In the genomic region with DNA sequence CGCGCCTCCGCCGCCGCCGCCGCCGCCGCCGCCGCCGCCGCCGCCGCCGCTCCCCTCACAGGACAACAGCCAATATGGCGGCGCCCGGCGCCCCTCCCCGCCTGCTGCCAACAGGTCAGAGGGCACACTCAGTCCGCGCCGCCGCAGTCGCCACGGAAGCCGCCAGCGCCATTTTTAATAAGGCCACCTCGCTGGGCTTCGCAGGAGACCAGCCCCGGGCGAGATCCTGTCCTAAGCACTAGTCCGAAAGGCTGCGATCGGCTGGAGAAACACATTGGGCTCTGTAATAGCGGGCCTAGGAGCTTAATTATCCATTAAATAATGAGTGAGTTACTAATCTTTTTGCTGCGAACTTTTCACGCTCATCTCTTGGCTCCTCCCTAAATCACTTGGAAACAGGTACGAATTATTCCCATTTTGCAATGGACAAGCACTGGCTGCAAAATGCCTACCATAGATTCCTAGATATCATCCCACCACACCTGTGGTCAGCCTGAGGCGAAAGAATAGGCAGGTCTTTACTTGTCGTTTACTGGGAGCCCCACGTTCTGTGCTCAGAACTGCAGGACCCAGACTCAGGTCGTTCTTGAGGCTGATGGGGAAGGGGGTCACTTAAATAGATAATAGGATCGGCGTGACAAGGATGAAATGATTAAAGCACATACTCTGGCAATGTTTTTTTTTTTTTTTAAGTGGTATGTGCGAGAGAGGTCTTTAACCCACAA, we compare ENCODE assay signal across 8 mouse cellular contexts. TPM values are rescaled to one million over a fixed set of nuclear protein-coding genes. Genes with fewer than 3 reads are reported as not detected.
A peak's percentile ranks its signal among the peaks of the same experiment; 100 is the strongest.
DNase-seq lines count a peak whose midpoint lies in the region; ATAC-seq and TF ChIP-seq lines count a peak whose summit lies in the region.

A gene (minus strand): TSS at position 94 of the 725 bp plus-strand sequence.

- ATAC-seq in embryonic facial prominence, embryonic 14.5 days (ENCODE audit: low read depth) = peak; percentile 92
- ATAC-seq in limb, embryonic 14.5 days (ENCODE audit: low FRiP score, low read depth) = peak; percentile 92
- peak; percentile 89 for ATAC-seq in midbrain, postnatal 0 days (ENCODE audit: low FRiP score)

- peak; percentile 88 for DNase-seq in 3T3-L1 (ENCODE audit: low read depth, low spot score)
- peak; percentile 92 to 93 for DNase-seq in adrenal gland, postnatal 4 days (ENCODE audit: low spot score in 2 of 2)
- peak; percentile 95 for DNase-seq in embryonic facial prominence, embryonic 14.5 days (ENCODE audit: low spot score)
- DNase-seq in heart, adult 8-10 months (ENCODE audit: low spot score) = peak; percentile 95
- peak; percentile 96 for DNase-seq in kidney, adult 9 months
- DNase-seq in limb, embryonic 14.5 days (ENCODE audit: low spot score) = peak; percentile 92
- peak; percentile 96 for DNase-seq in midbrain, postnatal 0 days (ENCODE audit: low spot score)
- DNase-seq in spleen, postnatal 14 days (ENCODE audit: low spot score in 2 of 2) = peak; percentile 93 to 95

- peak within 1 kb of the TSS; percentile 92 for H3K27ac ChIP-seq in embryonic facial prominence, embryonic 14.5 days (replicated peaks; ENCODE audit: low read depth, low read length)
- H3K27ac ChIP-seq in limb, embryonic 14.5 days (replicated peaks; ENCODE audit: low read depth, low read length) = peak within 1 kb of the TSS; percentile 94
- H3K27ac ChIP-seq in midbrain, postnatal 0 days (ENCODE audit: low read depth, low read length) = peak within 1 kb of the TSS; percentile 85

- TF ChIP-seq POLR2A in limb, embryonic 14.5 days (IDR thresholded peaks at IDR 0.05; ENCODE audit: borderline replicate concordance, extremely low read depth, insufficient read depth, insufficient read length) = no peak

- WGBS in embryonic facial prominence, embryonic 14.5 days = 1% methylated on average over 28 of the region's 47 CpGs
- 4% methylated on average over 26 of the region's 47 CpGs for WGBS in limb, embryonic 14.5 days
- under 1% methylated on average over 35 of the region's 47 CpGs for WGBS in midbrain, postnatal 0 days

- peaks cover 9% of the 10 kb centered on the region; the same call in 1 of the 2 replicates for H3K36me3 ChIP-seq in embryonic facial prominence, embryonic 14.5 days (ENCODE audit: control insufficient read depth, insufficient read depth, low read length)
- H3K36me3 ChIP-seq in limb, embryonic 14.5 days (ENCODE audit: control insufficient read depth, insufficient read depth, low read length) = peaks cover 24% of the 10 kb centered on the region
- no peaks in the 10 kb centered on the region for H3K36me3 ChIP-seq in midbrain, postnatal 0 days (ENCODE audit: insufficient read depth, low read length)

- peaks cover 6% of the 10 kb centered on the region for H3K4me1 ChIP-seq in embryonic facial prominence, embryonic 14.5 days (ENCODE audit: control insufficient read depth, insufficient read depth, low read length)
- H3K4me1 ChIP-seq in limb, embryonic 14.5 days (ENCODE audit: control insufficient read depth, insufficient read depth, low read length) = peaks cover 14% of the 10 kb centered on the region
- peaks cover 10% of the 10 kb centered on the region; the same call in 1 of the 2 replicates for H3K4me1 ChIP-seq in midbrain, postnatal 0 days (ENCODE audit: insufficient read depth, low read length)

- H3K4me3 ChIP-seq in embryonic facial prominence, embryonic 14.5 days (ENCODE audit: low read depth, low read length) = peak within 1 kb of the TSS; percentile 95
- H3K4me3 ChIP-seq in limb, embryonic 14.5 days (replicated peaks; ENCODE audit: low read length) = peak within 1 kb of the TSS; percentile 92
- peak within 1 kb of the TSS; percentile 98 for H3K4me3 ChIP-seq in midbrain, postnatal 0 days (ENCODE audit: low read depth, low read length)

- H3K9me3 ChIP-seq in embryonic facial prominence, embryonic 14.5 days (ENCODE audit: control insufficient read depth, low read length) = no peaks in the 10 kb centered on the region
- no peaks in the 10 kb centered on the region for H3K9me3 ChIP-seq in limb, embryonic 14.5 days (ENCODE audit: control insufficient read depth, low read length)
- H3K9me3 ChIP-seq in midbrain, postnatal 0 days (ENCODE audit: low read length) = no peaks in the 10 kb centered on the region

- no peaks in the 10 kb centered on the region for H3K27me3 ChIP-seq in embryonic facial prominence, embryonic 14.5 days (replicated peaks; ENCODE audit: control insufficient read depth, insufficient read depth, low read length)
- H3K27me3 ChIP-seq in limb, embryonic 14.5 days (ENCODE audit: control insufficient read depth, insufficient read depth, low read length) = no peaks in the 10 kb centered on the region
- H3K27me3 ChIP-seq in midbrain, postnatal 0 days (ENCODE audit: insufficient read depth, low read length) = no peaks in the 10 kb centered on the region

- H3K9ac ChIP-seq in embryonic facial prominence, embryonic 14.5 days (ENCODE audit: low read depth, low read length) = peak within 1 kb of the TSS; percentile 97
- peak within 1 kb of the TSS; percentile 92 for H3K9ac ChIP-seq in limb, embryonic 14.5 days (ENCODE audit: low read depth, low read length, severe bottlenecking)
- H3K9ac ChIP-seq in midbrain, postnatal 0 days (replicated peaks; ENCODE audit: low read length, poor library complexity, severe bottlenecking) = peak within 1 kb of the TSS; percentile 93

- peak within 1 kb of the TSS; percentile 95 for H3K4me2 ChIP-seq in embryonic facial prominence, embryonic 14.5 days (ENCODE audit: low read depth, low read length)
- H3K4me2 ChIP-seq in limb, embryonic 14.5 days (replicated peaks; ENCODE audit: low read depth, low read length, severe bottlenecking) = peak within 1 kb of the TSS; percentile 92
- peak within 1 kb of the TSS; percentile 88 for H3K4me2 ChIP-seq in midbrain, postnatal 0 days (ENCODE audit: low read depth, low read length, poor library complexity, severe bottlenecking)

- TF ChIP-seq CTCF in midbrain, postnatal 0 days (IDR thresholded peaks at IDR 0.05) = no peak

RNA-seq across cellular contexts. Expression of the gene that starts here (rescaled TPM):
- total RNA-seq in adrenal gland, postnatal 4 days (2021) = 10 to 100 TPM; 61.6 to 76.7 TPM
- polyA plus RNA-seq in embryonic facial prominence, embryonic 14.5 days (2014; fragmentation: Nextera tagmentation; extraction: Ambion mirVana) = 30.5 and 32.1 TPM in 2 replicates
- total RNA-seq in heart, adult 8-10 months (2022) = 10 to 100 TPM; 11.5 to 18.3 (median 13.6) TPM
- polyA plus RNA-seq in limb, embryonic 14.5 days (2012; rRNA removed) = 140 and 159 TPM in 2 replicates
- polyA plus RNA-seq in limb, embryonic 14.5 days (2014; fragmentation: Nextera tagmentation; extraction: Ambion mirVana) = 35.9 and 40.7 TPM in 2 replicates
- 73.9 and 90.6 TPM in 2 replicates for total RNA-seq in midbrain, postnatal 0 days (2014; rRNA removed)
- 42.7 and 43.5 TPM in 2 replicates for polyA plus RNA-seq in midbrain, postnatal 0 days (2015; fragmentation: Nextera tagmentation; extraction: Ambion mirVana)

Comparison
In these comparisons a context has a peak if more than half of its experiments do, and no peak if none do; other contexts are left out.
1. Peak in every context shown above with its lines: DNase-seq, ATAC-seq, H3K4me3 ChIP-seq and H3K27ac ChIP-seq.